ENCODE assay signal across 1 mouse cellular context in the genomic region with DNA sequence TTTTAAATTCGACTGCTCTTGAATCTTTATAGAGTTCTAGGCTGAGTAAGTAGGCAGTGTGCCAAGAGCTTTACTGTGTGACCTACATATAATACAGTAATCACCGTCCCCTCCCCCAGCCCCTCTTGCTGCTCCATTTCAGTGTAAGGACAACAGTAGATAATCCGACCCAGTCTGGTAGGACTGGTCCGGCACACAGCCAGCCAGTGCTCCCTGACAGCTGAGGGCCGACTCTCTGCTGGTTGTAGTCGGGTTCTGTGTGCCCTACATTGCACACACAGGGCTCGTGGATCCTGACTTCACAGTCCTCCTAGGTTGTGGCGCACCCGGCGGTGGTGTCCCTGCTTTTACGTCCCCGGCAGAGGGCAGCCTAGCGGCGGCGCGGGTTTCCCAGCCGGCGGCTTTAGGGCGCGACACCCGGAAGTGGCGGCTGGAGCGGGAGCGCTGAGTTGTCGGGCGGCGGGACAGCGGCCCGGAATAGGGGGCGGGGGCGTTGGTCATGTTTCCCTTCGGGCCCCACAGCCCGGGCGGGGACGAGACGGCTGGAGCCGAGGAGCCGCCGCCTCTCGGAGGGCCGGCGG.
A peak's percentile ranks its signal among the peaks of the same experiment; 100 is the strongest.
TF ChIP-seq lines count a peak whose summit lies in the region.

A gene (plus strand): TSS at position 433 of the 581 bp plus-strand sequence.

TF ChIP-seq in CH12.LX, 34 proteins besides CTCF, POLR2A, EP300 and RAD21 (continued from another document):
- peak; percentile 83; the same call in 1 of the 2 replicates for TF ChIP-seq CHD1 (IDR thresholded peaks at IDR 0.05; ENCODE audit: low read depth, low read length)
- peak; percentile 64 for TF ChIP-seq BHLHE40 (IDR thresholded peaks at IDR 0.05; ENCODE audit: low read depth, low read length)
- TF ChIP-seq TCF12 (IDR thresholded peaks at IDR 0.05; ENCODE audit: low read depth, low read length), result peak; percentile 96
- peak; percentile 20 for TF ChIP-seq SMC3 (IDR thresholded peaks at IDR 0.05; ENCODE audit: low read depth, low read length)
- TF ChIP-seq MAFK (IDR thresholded peaks at IDR 0.05; ENCODE audit: insufficient replicate concordance, low read length), result no peak
- no peak for TF ChIP-seq USF2 (conservative IDR thresholded peaks at IDR 0.05; ENCODE audit: low read depth, low read length)
- TF ChIP-seq MXI1 (IDR thresholded peaks at IDR 0.05; ENCODE audit: low read depth, low read length), result peak; percentile 81; the same call in 1 of the 2 replicates
- peak; percentile 95 for TF ChIP-seq ELF1 (IDR thresholded peaks at IDR 0.05; ENCODE audit: low read depth, low read length)
- TF ChIP-seq SIN3A (IDR thresholded peaks at IDR 0.05; ENCODE audit: low read length), result peak; percentile 91
- TF ChIP-seq NELFE (IDR thresholded peaks at IDR 0.05; ENCODE audit: low read depth, low read length), result peak; percentile 92
- peak; percentile 85 for TF ChIP-seq MAZ (IDR thresholded peaks at IDR 0.05; ENCODE audit: low read depth, low read length)
- peak; percentile 89 for TF ChIP-seq MEF2A (IDR thresholded peaks at IDR 0.05; ENCODE audit: borderline replicate concordance, low read depth, low read length)
- TF ChIP-seq MYC (IDR thresholded peaks at IDR 0.05; ENCODE audit: low read depth, low read length), result 0 out of 2 replicates have a peak, but pooled peaks have one; percentile 50
- TF ChIP-seq ETS1 (conservative IDR thresholded peaks at IDR 0.05; ENCODE audit: low read depth, low read length), result no peak
- 0 out of 2 replicates have a peak, but pooled peaks have one; percentile 54 for TF ChIP-seq E2F4 (IDR thresholded peaks at IDR 0.05; ENCODE audit: insufficient replicate concordance, low read depth, low read length)
- no peak for TF ChIP-seq JUN (IDR thresholded peaks at IDR 0.05; ENCODE audit: insufficient read depth, low read depth, low read length)
- no peak for TF ChIP-seq USF1 (IDR thresholded peaks at IDR 0.05; ENCODE audit: low read depth, low read length)
- TF ChIP-seq UBTF (IDR thresholded peaks at IDR 0.05; ENCODE audit: low read depth, low read length), result no peak
- peak; percentile 43; the same call in 1 of the 2 replicates for TF ChIP-seq RCOR1 (conservative IDR thresholded peaks at IDR 0.05; ENCODE audit: low read depth, low read length)
- peak; percentile 56; the same call in 1 of the 2 replicates for TF ChIP-seq NRF1 (IDR thresholded peaks at IDR 0.05; ENCODE audit: low read depth, low read length)
TF ChIP-seq in CH12.LX: peak in this region for 24.
